Mouse (Mus musculus) liver, adult (tissue): ENCODE results near the gene Trmt10c.

Experiments
- GATA4 ChIP-seq: IDR thresholded peaks from 2 replicates; pipeline ENCODE4 v1.6.1; 2014; ENCODE audit warnings: mild to moderate bottlenecking, low read length; ENCODE audit not compliant: insufficient replicate concordance

Trmt10c gene

DNA sequence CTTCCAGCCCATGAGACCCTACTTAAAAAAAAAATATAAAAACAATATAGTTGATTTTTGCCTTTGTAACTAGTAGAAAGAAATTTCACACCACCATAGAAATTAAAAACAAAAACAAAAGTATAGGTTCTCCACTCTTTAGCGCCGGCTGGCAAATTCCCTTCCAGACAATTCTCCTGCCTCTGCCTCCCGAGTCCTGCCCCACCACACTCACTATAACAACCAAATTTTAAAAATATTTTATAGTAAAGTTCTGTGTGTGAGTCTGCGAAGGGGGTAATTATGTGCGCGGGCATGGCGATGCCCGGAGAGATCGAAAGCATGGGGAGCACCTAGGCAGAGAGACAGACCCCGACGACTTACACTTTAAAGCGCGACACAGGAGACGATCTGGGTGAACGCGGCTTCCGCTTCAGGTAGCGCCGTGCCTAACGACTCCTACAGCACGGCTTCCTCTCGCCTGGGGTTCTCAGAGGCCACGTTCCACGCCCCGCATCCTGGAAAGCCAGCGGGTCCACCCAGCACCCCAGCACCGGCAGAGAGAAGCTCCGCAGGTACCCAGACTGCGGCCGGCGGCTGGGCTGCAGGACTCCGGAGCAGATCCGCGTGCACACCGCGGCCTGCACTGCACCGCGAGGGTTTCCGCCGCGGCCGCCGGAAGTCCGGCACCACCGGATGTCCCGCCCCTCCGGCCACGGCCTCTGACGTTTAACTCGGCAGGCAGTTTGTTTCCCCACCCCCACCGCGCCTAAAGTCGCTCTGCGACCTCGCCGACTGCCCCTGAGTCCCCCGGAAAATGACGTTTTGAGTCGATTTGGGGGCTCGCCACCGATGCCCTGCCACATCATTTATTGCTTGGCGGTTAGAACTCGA, at the start of gene Trmt10c:
Gene Trmt10c (minus strand): TSS at position 682 of the 873 bp plus-strand sequence.
- no peak for TF ChIP-seq GATA4

DNA sequence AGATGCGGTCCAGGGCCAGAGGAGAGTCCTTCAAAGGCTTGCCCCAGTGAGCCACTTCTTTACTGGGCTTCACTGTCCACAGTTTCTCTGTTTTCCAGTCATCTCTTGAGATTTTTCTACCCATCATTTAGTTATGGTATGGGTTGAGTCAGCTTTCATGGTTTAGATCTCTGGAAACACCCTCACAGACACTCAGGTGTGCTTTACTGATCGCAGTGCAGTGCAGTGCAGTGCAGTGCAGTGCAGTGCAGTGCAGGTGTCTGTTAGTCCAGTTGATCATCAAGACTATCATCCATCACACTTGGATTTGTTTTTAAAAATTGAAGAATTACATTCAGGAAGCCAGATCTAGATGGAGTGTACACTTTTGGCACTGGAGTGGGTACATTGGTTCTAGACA, 48.7 kb upstream of the Trmt10c start:
- TF ChIP-seq GATA4 = no peak

DNA sequence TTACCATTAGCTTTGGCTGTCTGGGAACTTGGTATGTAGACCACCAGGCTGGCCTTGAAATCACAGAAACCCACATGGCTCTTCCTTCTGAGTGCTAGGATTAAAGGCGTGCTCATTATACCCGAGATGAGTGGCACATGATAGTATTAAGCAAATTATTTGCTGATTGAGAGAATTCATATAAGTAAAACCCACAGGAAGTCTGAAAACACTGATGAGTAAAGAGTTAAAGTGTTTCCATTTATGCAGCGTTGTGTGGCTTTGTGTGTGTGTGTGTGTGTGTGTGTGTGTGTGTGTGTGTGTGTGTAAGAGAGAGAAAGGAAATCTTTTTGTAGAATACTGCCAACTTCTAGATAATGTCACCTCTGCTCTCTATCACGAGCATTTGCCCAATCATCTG, 44.1 kb upstream of the Trmt10c start:
- TF ChIP-seq GATA4 = no peak

DNA sequence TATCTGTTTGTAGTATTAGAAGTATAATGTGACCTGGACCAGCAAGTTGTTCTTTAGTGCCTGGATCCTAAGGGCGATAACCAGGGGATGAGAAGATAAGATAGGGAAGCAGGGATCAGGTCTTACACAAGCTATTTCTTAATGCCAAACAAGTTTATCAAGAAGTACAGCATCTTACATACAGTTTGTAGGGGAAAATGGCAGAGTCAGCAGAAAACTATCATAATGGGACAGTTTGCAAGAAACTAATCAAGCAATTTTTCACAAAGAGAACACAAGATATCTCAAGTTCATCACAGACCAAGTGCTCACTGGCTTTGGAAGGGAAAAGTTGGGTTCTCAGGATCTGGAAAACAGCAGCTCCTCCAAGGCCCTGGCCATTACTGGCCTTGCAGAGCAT, 41.8 kb upstream of the Trmt10c start:
- TF ChIP-seq GATA4 = no peak

- no peak for TF ChIP-seq GATA4
Observed at GRCm38 (mm10) chr16:56076121-56076869, 38.7 kb upstream of the Trmt10c start.

- TF ChIP-seq GATA4 = no peak
Observed at GRCm38 (mm10) chr16:56075222-56076111, 37.8 kb upstream of the Trmt10c start.

DNA sequence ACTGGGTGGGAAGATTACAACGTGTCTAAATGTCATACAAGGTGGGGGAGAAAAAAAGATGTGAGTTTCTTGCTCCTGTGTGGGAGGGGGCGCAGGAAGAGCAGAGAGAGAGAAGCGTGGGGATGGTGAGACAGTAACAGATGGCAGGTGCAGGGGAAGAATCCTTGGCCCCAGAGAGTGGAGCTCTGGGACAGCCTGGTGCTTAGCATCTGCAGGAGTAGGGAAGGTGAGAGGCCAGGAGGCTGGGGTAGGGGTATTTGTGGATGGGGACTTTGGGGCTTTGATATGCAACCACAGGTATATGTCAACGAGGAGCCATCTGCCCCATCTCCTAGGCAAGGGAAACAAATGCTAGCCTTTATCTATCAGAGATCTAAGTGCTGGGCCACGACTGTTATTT, 36.9 kb upstream of the Trmt10c start:
- TF ChIP-seq GATA4 = no peak

- no peak for TF ChIP-seq GATA4
Observed at GRCm38 (mm10) chr16:56074122-56074521, 36.5 kb upstream of the Trmt10c start.

DNA sequence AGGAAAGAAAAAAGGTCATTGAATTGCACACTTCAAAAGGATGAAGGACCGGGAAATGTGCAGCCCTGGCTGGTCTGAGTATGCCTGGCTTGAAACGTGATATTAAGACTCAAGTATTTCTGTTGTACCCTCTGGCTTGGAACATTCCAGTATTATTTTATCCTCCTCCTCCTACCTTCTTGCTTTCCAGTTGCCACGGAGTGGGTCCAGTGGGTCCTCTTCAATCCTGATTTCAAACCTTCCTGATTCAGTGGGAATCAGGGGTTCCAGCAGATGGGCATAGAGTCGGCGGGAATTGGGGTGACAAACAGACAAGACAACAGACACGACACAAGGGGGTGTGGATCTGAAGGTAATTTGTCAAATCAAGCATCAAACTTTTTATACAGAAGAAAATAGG, 34.9 kb upstream of the Trmt10c start:
- no peak for TF ChIP-seq GATA4

DNA sequence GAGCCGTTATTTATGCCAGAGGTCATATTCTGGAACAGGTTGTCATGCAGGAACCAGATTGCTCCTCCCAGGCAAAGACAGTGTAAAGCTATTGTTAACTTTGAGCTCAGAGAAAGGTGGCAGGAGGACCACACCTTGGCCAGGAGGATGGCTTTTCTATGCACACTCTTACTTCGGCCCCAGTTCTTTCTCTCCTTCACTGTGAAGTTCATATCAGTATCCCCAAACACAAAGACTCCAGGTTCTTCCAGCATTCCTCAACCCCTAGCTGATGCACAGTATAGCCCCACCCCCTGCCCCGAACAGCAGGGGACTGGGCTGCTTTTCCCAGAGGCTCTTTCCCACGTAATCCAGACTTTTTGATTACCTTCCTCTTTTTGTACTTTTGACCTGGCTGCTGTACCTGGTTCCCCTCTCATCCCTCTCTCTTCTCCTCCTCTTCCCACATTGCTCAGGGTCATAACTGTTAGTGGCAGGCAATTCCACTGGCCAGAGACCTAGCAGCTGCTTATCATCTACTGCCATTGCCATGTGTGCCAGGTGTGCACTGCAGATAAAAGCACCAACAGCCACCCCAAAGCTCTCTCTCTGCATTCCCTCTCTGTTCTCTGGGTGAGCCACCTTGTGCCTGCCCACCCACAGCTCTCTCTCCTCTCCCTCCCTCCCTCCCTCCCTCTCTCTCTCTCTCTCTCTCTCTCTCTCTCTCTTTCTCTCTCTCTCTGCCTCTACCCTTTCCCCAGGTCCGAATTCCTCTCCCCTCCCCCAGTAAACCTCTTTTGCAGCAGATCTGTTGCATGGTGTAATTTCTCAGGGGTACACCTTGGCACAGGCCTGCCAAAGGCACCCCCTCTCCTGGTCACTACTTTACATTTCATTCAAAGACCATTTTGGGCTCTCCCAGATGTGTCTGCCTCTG, 34.0 kb upstream of the Trmt10c start:
- no peak for TF ChIP-seq GATA4

DNA sequence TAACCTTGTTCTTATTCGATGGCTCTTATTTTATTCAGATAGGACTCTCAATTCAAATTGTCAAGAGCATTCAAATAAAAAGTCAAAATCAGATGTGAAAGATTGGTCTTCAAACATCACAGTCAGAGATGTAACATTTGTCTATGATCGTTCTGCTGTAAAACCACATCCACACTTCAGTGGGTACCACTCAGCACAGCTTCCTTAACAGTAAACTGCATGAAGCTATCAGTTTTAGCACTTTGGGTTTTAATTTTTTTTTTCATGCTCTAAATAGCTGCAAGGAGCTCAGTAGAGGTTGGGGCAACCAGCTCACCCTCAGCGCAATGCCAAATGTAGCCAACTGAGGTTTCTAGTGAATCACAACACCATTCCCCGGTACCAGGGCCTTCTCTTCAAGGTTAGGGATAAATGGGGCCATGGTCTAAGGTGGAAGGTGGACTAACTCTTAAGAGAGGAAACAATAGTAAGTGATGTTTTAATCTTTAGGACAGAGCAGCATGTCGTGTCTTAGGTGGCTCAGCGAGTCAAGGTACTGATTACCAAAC, 31.0 kb upstream of the Trmt10c start:
- no peak for TF ChIP-seq GATA4

DNA sequence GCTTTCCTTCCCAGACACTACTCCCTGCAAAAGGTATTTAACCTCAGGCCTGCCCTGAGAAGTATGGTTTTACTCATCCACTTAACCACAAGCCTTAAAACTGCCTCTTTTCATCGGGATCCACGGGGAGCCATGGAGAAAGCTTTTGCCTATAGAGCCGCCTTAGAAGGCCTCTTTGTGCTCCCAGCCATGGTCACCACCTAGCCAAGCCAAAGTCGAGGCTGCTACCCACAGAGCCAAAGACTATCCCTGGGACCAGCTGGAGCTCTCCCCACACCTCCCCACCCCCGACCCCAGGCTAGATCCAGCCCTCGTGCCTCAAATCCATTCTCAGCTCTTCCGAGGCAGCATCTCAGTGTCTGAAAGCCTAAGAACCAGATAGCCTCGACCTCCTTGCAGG, 28.5 kb upstream of the Trmt10c start:
- TF ChIP-seq GATA4 = no peak

- TF ChIP-seq GATA4 = peak; percentile 39; the same call in 1 of the 2 replicates
Observed at GRCm38 (mm10) chr16:56064334-56064990, 26.8 kb upstream of the Trmt10c start.
